Mouse (Mus musculus) ES-Bruce4 (cell line): ENCODE data around the gene Gpd2. TPM values are rescaled to one million over a fixed set of nuclear protein-coding genes. Genes with fewer than 3 reads are reported as not detected.

Experiments used
- H3K27ac ChIP-seq: 2 replicates; pipeline ENCODE4 v1.5.1; 2012; ENCODE audit warnings: low read length, inconsistent platforms; ENCODE audit not compliant: insufficient read depth
- H3K27me3 ChIP-seq: 2 replicates; pipeline ENCODE4 v1.6.1; 2012; ENCODE audit warnings: mild to moderate bottlenecking, low read length, inconsistent platforms; ENCODE audit not compliant: control insufficient read depth, poor library complexity, insufficient read depth, severe bottlenecking
- H3K36me3 ChIP-seq: 2 replicates; pipeline ENCODE4 v1.6.1; 2012; ENCODE audit warnings: inconsistent platforms, mild to moderate bottlenecking, low read length, moderate library complexity; ENCODE audit not compliant: control insufficient read depth, poor library complexity, insufficient read depth, severe bottlenecking
- H3K4me1 ChIP-seq: one replicate; pipeline ENCODE4 v1.8.1; 2011; ENCODE audit warnings: low read length; ENCODE audit not compliant: control insufficient read depth, insufficient read depth
- H3K4me3 ChIP-seq: 2 replicates; pipeline ENCODE4 v1.5.1; 2011; ENCODE audit warnings: low read depth, mild to moderate bottlenecking, low read length
- H3K9ac ChIP-seq: 2 replicates; pipeline ENCODE4 v1.6.1; 2012; ENCODE audit warnings: low read depth, mild to moderate bottlenecking, inconsistent platforms; ENCODE audit not compliant: poor library complexity, severe bottlenecking
- H3K9me3 ChIP-seq: replicated peaks from 2 replicates; pipeline ENCODE4 v1.6.1; 2012; ENCODE audit warnings: mild to moderate bottlenecking, low read length, inconsistent platforms; ENCODE audit not compliant: control insufficient read depth, poor library complexity, insufficient read depth, severe bottlenecking
- CTCF ChIP-seq: IDR thresholded peaks from one replicate; pipeline ENCODE4 v1.8.1; 2011; ENCODE audit warnings: low read depth, low read length
- EP300 ChIP-seq: IDR thresholded peaks from 2 replicates; pipeline ENCODE4 v1.6.1; 2011; ENCODE audit warnings: low read depth, low read length; ENCODE audit not compliant: insufficient read depth
- POLR2A ChIP-seq: IDR thresholded peaks from one replicate; pipeline ENCODE4 v1.8.1; 2011; ENCODE audit warnings: low read length; ENCODE audit not compliant: insufficient read depth
- polyA plus RNA-seq: library from polyadenylated mRNA; stranded (reverse); fragments of >200 nt; gene quantifications from 2 replicates; pipeline ENCODE4 v1.2.4, GENCODE M21; 2011; ENCODE audit warnings: low read depth; ENCODE audit not compliant: missing spikeins, insufficient read depth, insufficient read length

Gpd2 gene
- polyA plus RNA-seq, 1 experiment, result 40.0 TPM

DNA sequence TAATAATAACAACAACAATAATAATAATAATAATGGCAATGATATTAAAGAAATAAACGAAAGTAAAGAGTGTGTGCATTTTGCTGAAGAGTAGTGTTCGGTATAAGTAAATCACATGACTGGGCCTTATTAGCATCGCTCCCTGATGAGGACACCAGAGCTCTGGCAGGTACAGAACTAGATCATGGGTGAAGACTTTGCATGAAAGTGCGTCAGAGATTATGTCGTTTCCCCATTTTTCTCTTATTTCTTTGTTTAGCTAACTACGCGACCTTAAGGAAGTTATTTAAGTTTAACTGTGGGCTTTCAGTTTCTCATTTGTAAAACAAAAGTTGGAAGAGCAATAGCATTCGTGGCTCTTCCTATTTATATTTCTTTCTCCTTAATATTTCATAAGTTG is 5.1 kb upstream of the Gpd2 start:
- no peaks in the 10 kb centered on the region for H3K36me3 ChIP-seq
- no peaks in the 10 kb centered on the region for H3K27me3 ChIP-seq
- H3K9ac ChIP-seq, result no peak overlapping the region
- TF ChIP-seq CTCF (no peak), POLR2A (no peak), EP300 (no peak)
- H3K4me1 ChIP-seq, result peaks cover 6% of the 10 kb centered on the region
- no peak overlapping the region for H3K27ac ChIP-seq
- no peaks in the 10 kb centered on the region for H3K9me3 ChIP-seq
- H3K4me3 ChIP-seq, result no peak overlapping the region

DNA sequence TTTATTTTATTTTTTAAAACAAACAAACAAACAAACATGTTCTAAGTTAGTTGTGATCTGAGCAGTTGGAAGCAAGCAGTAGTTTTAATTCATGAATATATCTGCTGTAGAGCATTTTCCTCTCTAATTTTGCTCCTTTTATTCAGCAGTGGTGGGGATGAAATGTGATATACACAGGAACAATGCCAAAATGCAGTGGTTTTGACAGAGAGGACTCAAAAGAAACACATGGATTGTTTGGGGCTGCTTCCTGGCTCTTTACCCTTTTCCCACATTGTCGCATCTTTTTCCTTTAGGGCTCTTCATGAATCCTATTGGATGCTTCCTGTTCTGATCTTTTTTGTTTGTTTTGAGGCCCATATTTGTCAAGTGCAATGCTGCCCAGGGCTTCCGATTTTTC is 1.2 kb upstream of the Gpd2 start:
- peaks cover 7% of the 10 kb centered on the region for H3K4me1 ChIP-seq
- no peak overlapping the region for H3K4me3 ChIP-seq
- no peaks in the 10 kb centered on the region for H3K9me3 ChIP-seq
- H3K27me3 ChIP-seq, result no peaks in the 10 kb centered on the region
- TF ChIP-seq CTCF, result no peak
- H3K27ac ChIP-seq, result no peak overlapping the region
- H3K36me3 ChIP-seq, result no peaks in the 10 kb centered on the region
- no peak overlapping the region for H3K9ac ChIP-seq

DNA sequence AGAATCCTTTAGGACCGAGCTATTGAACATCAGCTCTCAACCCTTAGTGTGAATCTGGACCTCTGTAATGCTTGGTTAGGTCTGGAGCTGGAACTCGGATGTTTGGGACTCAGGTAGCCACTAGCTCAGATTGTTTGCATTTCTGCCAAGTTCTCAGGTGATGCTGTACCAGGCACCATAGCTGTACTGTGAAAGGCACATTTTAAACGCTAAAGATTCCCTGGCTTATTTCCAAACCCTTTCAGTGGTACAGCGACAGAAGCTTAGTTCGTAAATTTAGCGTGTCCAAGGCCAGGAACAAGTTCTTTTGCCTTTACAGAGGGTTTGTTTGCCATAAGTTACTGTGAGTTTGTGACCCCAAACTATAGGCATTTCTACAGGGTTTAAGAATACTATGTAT is 409 bp upstream of the Gpd2 start:
- TF ChIP-seq POLR2A (no peak), CTCF (no peak), EP300 (no peak)
- no peak overlapping the region for H3K4me3 ChIP-seq

DNA sequence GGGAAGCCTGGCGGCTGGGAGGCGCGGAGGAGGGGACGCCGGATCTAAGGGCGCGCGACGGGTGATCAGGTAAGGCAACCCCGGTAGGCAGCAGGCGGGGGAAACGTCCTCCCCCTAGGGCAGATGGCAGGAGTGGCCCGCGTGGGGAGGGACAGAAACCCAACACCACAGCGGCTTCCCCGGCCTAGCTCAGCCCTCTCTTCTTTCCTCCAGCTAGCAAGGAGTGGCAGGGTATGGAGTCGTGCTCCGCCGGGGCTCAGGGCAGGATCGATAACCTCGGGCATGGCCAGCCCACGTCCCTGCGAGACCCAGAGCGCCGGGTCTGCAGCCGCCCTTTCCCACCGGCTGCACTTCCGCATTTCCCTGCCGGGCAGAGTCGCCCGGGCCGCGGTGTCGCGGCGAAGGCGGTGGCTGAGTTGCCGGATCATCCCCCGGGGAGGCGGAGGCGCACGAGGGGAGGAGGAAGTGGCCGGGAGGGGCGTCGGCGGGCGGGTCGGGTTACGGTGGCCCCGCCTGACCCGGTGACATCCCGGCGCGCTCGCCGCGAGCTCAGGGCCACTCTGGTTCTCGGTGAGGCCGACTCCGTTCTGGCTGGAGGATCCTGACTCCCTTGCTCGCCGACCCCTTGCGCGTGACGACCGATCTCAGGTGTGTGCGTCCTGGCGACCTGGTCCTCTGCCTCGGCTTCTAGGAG is 632 bp downstream of the Gpd2 start:
- Histone ChIP-seq H3K27ac (peak overlapping the region; percentile 78), H3K27me3 (no peaks in the 10 kb centered on the region), H3K9ac (peak overlapping the region; percentile 78), H3K4me1 (peaks cover 6% of the 10 kb centered on the region), H3K4me3 (peak overlapping the region; percentile 80), H3K9me3 (no peaks in the 10 kb centered on the region), H3K36me3 (no peaks in the 10 kb centered on the region)
- no peak for TF ChIP-seq CTCF
- TF ChIP-seq EP300, result peak; percentile 38; the same call in 1 of the 2 replicates
- peak; percentile 28 for TF ChIP-seq POLR2A

More for the DNA sequence above, 409 bp upstream of the Gpd2 start:
- no peaks in the 10 kb centered on the region for H3K36me3 ChIP-seq
- H3K27ac ChIP-seq, result peak overlapping the region; percentile 67
- peak overlapping the region; percentile 78 for H3K9ac ChIP-seq
- H3K27me3 ChIP-seq, result no peaks in the 10 kb centered on the region
- peaks cover 7% of the 10 kb centered on the region for H3K4me1 ChIP-seq
- H3K9me3 ChIP-seq, result no peaks in the 10 kb centered on the region

DNA sequence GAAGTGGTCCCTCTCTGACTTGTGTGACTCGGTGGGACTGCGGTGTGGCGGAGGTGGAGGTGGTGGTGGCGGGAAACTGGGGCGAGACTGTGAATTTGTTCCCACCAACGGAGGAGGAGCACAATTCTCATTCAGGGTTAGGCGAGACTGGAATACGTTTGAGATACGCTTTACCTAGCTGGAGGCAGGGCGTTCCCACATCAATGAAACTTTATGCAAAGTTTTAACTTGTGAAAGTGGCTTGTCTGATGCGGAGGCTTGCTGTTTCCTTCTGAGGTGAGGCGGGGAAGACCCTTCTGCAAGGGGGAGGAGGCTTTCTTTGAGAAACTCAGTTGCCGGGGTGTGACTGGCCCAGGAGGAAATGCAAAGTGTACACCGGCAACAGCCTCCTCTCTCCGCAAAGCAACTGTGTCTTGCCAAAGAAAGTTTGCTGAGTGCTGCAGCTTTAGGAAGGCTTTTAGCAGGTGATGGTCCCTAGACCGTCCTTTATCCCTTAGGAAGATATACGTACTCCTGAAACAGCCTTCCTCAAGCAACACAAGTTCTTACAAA is 1.3 kb downstream of the Gpd2 start:
- H3K27me3 ChIP-seq, result no peaks in the 10 kb centered on the region
- 0 out of 2 replicates have a peak, but pooled peaks have one; percentile 10 for TF ChIP-seq EP300
- TF ChIP-seq POLR2A, result no peak
- no peak for TF ChIP-seq CTCF
- no peaks in the 10 kb centered on the region for H3K36me3 ChIP-seq
- H3K9me3 ChIP-seq, result no peaks in the 10 kb centered on the region
- H3K4me3 ChIP-seq, result peak overlapping the region; percentile 80
- H3K9ac ChIP-seq, result peak overlapping the region; percentile 78
- H3K27ac ChIP-seq, result peak overlapping the region; percentile 78
- H3K4me1 ChIP-seq, result peaks cover 6% of the 10 kb centered on the region

DNA sequence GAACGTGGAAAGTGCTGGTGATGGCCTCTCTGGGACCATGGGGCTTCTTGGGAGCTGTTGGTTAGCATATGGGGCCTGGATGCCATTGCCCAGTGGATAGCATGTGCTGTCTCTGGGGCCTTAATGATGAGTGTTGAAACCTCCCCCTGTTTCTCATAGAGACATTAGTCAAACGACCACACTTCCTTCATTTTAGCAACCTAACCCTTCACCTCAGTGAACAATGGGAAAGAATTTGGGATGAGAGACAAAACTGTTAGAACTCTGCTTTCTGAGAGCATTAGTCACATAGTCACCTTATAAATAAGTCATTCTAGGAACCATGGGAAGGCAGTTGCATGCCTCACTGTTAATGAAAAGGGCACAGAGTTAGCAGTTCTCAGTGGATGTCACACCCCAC is 1.9 kb downstream of the Gpd2 start:
- Histone ChIP-seq H3K36me3 (no peaks in the 10 kb centered on the region), H3K4me1 (peaks cover 6% of the 10 kb centered on the region), H3K9me3 (no peaks in the 10 kb centered on the region), H3K27ac (peak overlapping the region; percentile 78), H3K27me3 (no peaks in the 10 kb centered on the region), H3K4me3 (0 out of 2 replicates have a peak overlapping the region, but pooled peaks have one; percentile 16), H3K9ac (peak overlapping the region; percentile 78; the same call in 1 of the 2 replicates)
- TF ChIP-seq POLR2A (no peak), CTCF (no peak), EP300 (no peak)
